Mouse (Mus musculus) neural tube, embryonic 12.5 days (tissue): Measurements from ENCODE around the gene Smarcd2. TPM values are rescaled to one million over a fixed set of nuclear protein-coding genes. Genes with fewer than 3 reads are reported as not detected.
A peak's percentile ranks its signal among the peaks of the same experiment; 100 is the strongest.

Source experiments
- ATAC-seq: fragments of 200-750 bp; cut with Nextera tagmentation; 2 replicates; pipeline ENCODE4 v1.8.0; 2017; ENCODE audit warnings: low read depth, mild to moderate bottlenecking, moderate TSS enrichment, moderate library complexity; ENCODE audit not compliant: low FRiP score
- H3K27ac ChIP-seq: fragments of 300-500 bp; sonication (generic); 2 replicates; pipeline ENCODE4 v1.5.1; 2016
- H3K27me3 ChIP-seq: fragments of 300-500 bp; sonication (generic); replicated peaks from 2 replicates; pipeline ENCODE4 v1.6.1; 2016; ENCODE audit warnings: mild to moderate bottlenecking
- H3K36me3 ChIP-seq: fragments of 300-500 bp; sonication (generic); 2 replicates; pipeline ENCODE4 v1.6.1; 2016; ENCODE audit warnings: mild to moderate bottlenecking
- H3K4me1 ChIP-seq: fragments of 300-500 bp; sonication (generic); 2 replicates; pipeline ENCODE4 v1.6.1; 2016
- H3K4me2 ChIP-seq: fragments of 300-500 bp; sonication (generic); replicated peaks from 2 replicates; pipeline ENCODE4 v1.6.1; 2016; ENCODE audit warnings: mild to moderate bottlenecking
- H3K4me3 ChIP-seq: fragments of 300-500 bp; sonication (generic); 2 replicates; pipeline ENCODE4 v1.5.1; 2016
- H3K9ac ChIP-seq: fragments of 300-500 bp; sonication (generic); 2 replicates; pipeline ENCODE4 v1.6.1; 2016; ENCODE audit warnings: mild to moderate bottlenecking
- H3K9me3 ChIP-seq: fragments of 300-500 bp; sonication (generic); 2 replicates; pipeline ENCODE4 v1.6.1; 2016; ENCODE audit warnings: mild to moderate bottlenecking
- WGBS: fragments of 180-500 bp; shearing (Covaris S2); methylation state at CpG from one replicate; pipeline ENCODE4 v1.1.7; 2016; 5-methylcytosine and 5-hydroxymethylcytosine counted together
- polyA plus RNA-seq: library from polyadenylated mRNA; unstranded; fragments of >200 nt; fragmentation: Nextera tagmentation; extraction: Ambion mirVana; gene quantifications from 2 replicates; pipeline ENCODE4 v1.2.1, GENCODE M21; 2016

Smarcd2 gene
- polyA plus RNA-seq, 1 experiment from 2014 or later: 40.7 TPM

- WGBS: 22% methylated on average over 2 of the region's 2 CpGs
- Histone ChIP-seq H3K9ac (no peak overlapping the region), H3K36me3 (no peaks in the 10 kb centered on the region), H3K27ac (no peak overlapping the region), H3K4me1 (no peaks in the 10 kb centered on the region), H3K9me3 (no peaks in the 10 kb centered on the region), H3K4me3 (no peak overlapping the region), H3K27me3 (no peaks in the 10 kb centered on the region), H3K4me2 (no peak overlapping the region)
- no peak for ATAC-seq
Observed at GRCm38 (mm10) chr11:106302634-106303033, 29.9 kb upstream of the Smarcd2 start.

- Histone ChIP-seq H3K4me3 (no peak within 1 kb of the TSS), H3K4me2 (no peak within 1 kb of the TSS), H3K4me1 (no peaks in the 10 kb centered on the region), H3K9me3 (no peaks in the 10 kb centered on the region), H3K36me3 (no peaks in the 10 kb centered on the region), H3K27ac (no peak within 1 kb of the TSS), H3K9ac (no peak within 1 kb of the TSS), H3K27me3 (no peaks in the 10 kb centered on the region)
- no peak for ATAC-seq
- WGBS: 76% methylated on average over 9 of the region's 9 CpGs
Observed at GRCm38 (mm10) chr11:106301765-106302164, 29.0 kb upstream of the Smarcd2 start, which contains the start of gene Gh. Gh (minus strand) TSS chr11:106301865.

- Histone ChIP-seq H3K4me2 (no peak overlapping the region), H3K27me3 (no peaks in the 10 kb centered on the region), H3K4me1 (no peaks in the 10 kb centered on the region), H3K9me3 (no peaks in the 10 kb centered on the region), H3K9ac (no peak overlapping the region), H3K36me3 (no peaks in the 10 kb centered on the region), H3K27ac (no peak overlapping the region), H3K4me3 (no peak overlapping the region)
- WGBS: 90% methylated on average over 2 of the region's 2 CpGs
- ATAC-seq: no peak
Observed at GRCm38 (mm10) chr11:106291861-106292260, 19.1 kb upstream of the Smarcd2 start.

- no peaks in the 10 kb centered on the region for H3K9me3 ChIP-seq
- no peak overlapping the region for H3K4me3 ChIP-seq
- H3K27me3 ChIP-seq: no peaks in the 10 kb centered on the region
- no peak overlapping the region for H3K27ac ChIP-seq
- H3K36me3 ChIP-seq: no peaks in the 10 kb centered on the region
- 89% methylated on average over 5 of the region's 5 CpGs for WGBS
- no peak overlapping the region for H3K4me2 ChIP-seq
- no peak overlapping the region for H3K9ac ChIP-seq
- H3K4me1 ChIP-seq: no peaks in the 10 kb centered on the region
- ATAC-seq: no peak
Observed at GRCm38 (mm10) chr11:106290376-106290775, 17.6 kb upstream of the Smarcd2 start.

GRCm38 (mm10) chr11:106289369-106289768 is 16.6 kb upstream of the Smarcd2 start:
- 78% methylated on average over 8 of the region's 8 CpGs for WGBS
- H3K9me3 ChIP-seq: no peaks in the 10 kb centered on the region
- no peak overlapping the region for H3K27ac ChIP-seq
- ATAC-seq: no peak
- H3K4me3 ChIP-seq: no peak overlapping the region
- no peak overlapping the region for H3K9ac ChIP-seq
- no peaks in the 10 kb centered on the region for H3K4me1 ChIP-seq
- H3K36me3 ChIP-seq: no peaks in the 10 kb centered on the region
- H3K27me3 ChIP-seq: no peaks in the 10 kb centered on the region
- H3K4me2 ChIP-seq: no peak overlapping the region

- Histone ChIP-seq H3K9me3 (no peaks in the 10 kb centered on the region), H3K4me1 (no peaks in the 10 kb centered on the region), H3K4me3 (no peak overlapping the region), H3K9ac (no peak overlapping the region), H3K27ac (no peak overlapping the region), H3K27me3 (no peaks in the 10 kb centered on the region), H3K36me3 (no peaks in the 10 kb centered on the region), H3K4me2 (no peak overlapping the region)
- ATAC-seq: no peak
- 75% methylated on average over 11 of the region's 11 CpGs for WGBS
Observed at GRCm38 (mm10) chr11:106286987-106287386, 14.2 kb upstream of the Smarcd2 start.

GRCm38 (mm10) chr11:106286206-106286605 is 13.4 kb upstream of the Smarcd2 start:
- Histone ChIP-seq H3K27ac (no peak overlapping the region), H3K9ac (no peak overlapping the region), H3K4me1 (no peaks in the 10 kb centered on the region), H3K4me2 (no peak overlapping the region), H3K4me3 (no peak overlapping the region), H3K9me3 (no peaks in the 10 kb centered on the region), H3K27me3 (no peaks in the 10 kb centered on the region), H3K36me3 (no peaks in the 10 kb centered on the region)
- no peak for ATAC-seq
- WGBS: 93% methylated on average over 7 of the region's 7 CpGs

GRCm38 (mm10) chr11:106284126-106284525 is 11.4 kb upstream of the Smarcd2 start:
- H3K4me3 ChIP-seq: no peak overlapping the region
- no peak overlapping the region for H3K27ac ChIP-seq
- no peak overlapping the region for H3K9ac ChIP-seq
- 64% methylated on average over 8 of the region's 8 CpGs for WGBS
- H3K4me1 ChIP-seq: no peaks in the 10 kb centered on the region
- ATAC-seq: no peak
- H3K9me3 ChIP-seq: no peaks in the 10 kb centered on the region
- H3K36me3 ChIP-seq: no peaks in the 10 kb centered on the region
- H3K4me2 ChIP-seq: no peak overlapping the region
- no peaks in the 10 kb centered on the region for H3K27me3 ChIP-seq

GRCm38 (mm10) chr11:106283371-106283770 is 10.6 kb upstream of the Smarcd2 start:
- Histone ChIP-seq H3K36me3 (no peaks in the 10 kb centered on the region), H3K27ac (no peak overlapping the region), H3K4me1 (no peaks in the 10 kb centered on the region), H3K9ac (no peak overlapping the region), H3K4me3 (no peak overlapping the region), H3K4me2 (no peak overlapping the region), H3K9me3 (no peaks in the 10 kb centered on the region), H3K27me3 (no peaks in the 10 kb centered on the region)
- no peak for ATAC-seq
- WGBS: 84% methylated on average over 4 of the region's 4 CpGs

- ATAC-seq: no peak
- H3K4me2 ChIP-seq: no peak overlapping the region
- no peak overlapping the region for H3K4me3 ChIP-seq
- no peak overlapping the region for H3K9ac ChIP-seq
- H3K27ac ChIP-seq: no peak overlapping the region
- no peaks in the 10 kb centered on the region for H3K4me1 ChIP-seq
- no peaks in the 10 kb centered on the region for H3K36me3 ChIP-seq
- H3K9me3 ChIP-seq: no peaks in the 10 kb centered on the region
- H3K27me3 ChIP-seq: 0 out of 2 replicates have a peak, but pooled peaks cover 2% of the 10 kb centered on the region
- WGBS: 83% methylated on average over 6 of the region's 6 CpGs
Observed at GRCm38 (mm10) chr11:106282452-106282851, 9.7 kb upstream of the Smarcd2 start.

- no peak within 1 kb of the TSS for H3K4me3 ChIP-seq
Observed at GRCm38 (mm10) chr11:106276454-106276853, 3.7 kb upstream of the Smarcd2 start, which contains the start of gene Tcam1. Tcam1 (plus strand) TSS chr11:106276672.

GRCm38 (mm10) chr11:106274971-106275411 is 2.2 kb upstream of the Smarcd2 start:
- H3K27ac ChIP-seq: no peak overlapping the region
- ATAC-seq: no peak
- H3K36me3 ChIP-seq: no peaks in the 10 kb centered on the region
- no peaks in the 10 kb centered on the region for H3K9me3 ChIP-seq
- H3K27me3 ChIP-seq: 0 out of 2 replicates have a peak, but pooled peaks cover 2% of the 10 kb centered on the region
- peaks cover 18% of the 10 kb centered on the region for H3K4me1 ChIP-seq
- no peak overlapping the region for H3K4me3 ChIP-seq
- no peak overlapping the region for H3K9ac ChIP-seq
- H3K4me2 ChIP-seq: no peak overlapping the region
- 90% methylated on average over 7 of the region's 7 CpGs for WGBS

More at GRCm38 (mm10) chr11:106276454-106276853, 3.7 kb upstream of the Smarcd2 start, which contains the start of gene Tcam1:
- H3K9ac ChIP-seq: no peak within 1 kb of the TSS
- WGBS: 12% methylated on average over 25 of the region's 25 CpGs
- ATAC-seq: peak; percentile 27; the same call in 1 of the 2 replicates
- H3K36me3 ChIP-seq: no peaks in the 10 kb centered on the region
- 0 out of 2 replicates have a peak, but pooled peaks cover 2% of the 10 kb centered on the region for H3K27me3 ChIP-seq
- H3K4me1 ChIP-seq: peaks cover 6% of the 10 kb centered on the region
- peak within 1 kb of the TSS; percentile 50 for H3K4me2 ChIP-seq
- no peak within 1 kb of the TSS for H3K27ac ChIP-seq
- no peaks in the 10 kb centered on the region for H3K9me3 ChIP-seq

- ATAC-seq: no peak
- 93% methylated on average over 1 of the region's 1 CpGs for WGBS
- H3K9ac ChIP-seq: no peak overlapping the region
Observed at GRCm38 (mm10) chr11:106274374-106274773, 1.6 kb upstream of the Smarcd2 start.

More at GRCm38 (mm10) chr11:106274374-106274773, 1.6 kb upstream of the Smarcd2 start:
- H3K4me2 ChIP-seq: no peak overlapping the region
- no peaks in the 10 kb centered on the region for H3K36me3 ChIP-seq
- H3K9me3 ChIP-seq: no peaks in the 10 kb centered on the region
- no peak overlapping the region for H3K4me3 ChIP-seq
- 0 out of 2 replicates have a peak, but pooled peaks cover 2% of the 10 kb centered on the region for H3K27me3 ChIP-seq
- no peak overlapping the region for H3K27ac ChIP-seq
- H3K4me1 ChIP-seq: peaks cover 21% of the 10 kb centered on the region
